Mouse (Mus musculus) cortical plate, adult 2 months (tissue): ENCODE measurements around the gene Nrxn3. TPM values are rescaled to one million over a fixed set of nuclear protein-coding genes. Genes with fewer than 3 reads are reported as not detected.
A peak's percentile ranks its signal among the peaks of the same experiment; 100 is the strongest.

Experiments used
- H3K27ac ChIP-seq: fragments of 200-500 bp; 2 replicates; pipeline ENCODE4 v1.5.1; 2012; ENCODE audit warnings: low read length, control low read depth, inconsistent platforms; ENCODE audit not compliant: insufficient read depth
- H3K4me1 ChIP-seq: fragments of 200-500 bp; 2 replicates; pipeline ENCODE4 v1.6.1; 2011; ENCODE audit warnings: low read length; ENCODE audit not compliant: control insufficient read depth, insufficient read depth
- H3K4me3 ChIP-seq: fragments of 200-500 bp; 2 replicates; pipeline ENCODE4 v1.5.1; 2011; ENCODE audit warnings: mild to moderate bottlenecking, low read length, control low read depth; ENCODE audit not compliant: insufficient read depth
- CTCF ChIP-seq: fragments of 200-500 bp; IDR thresholded peaks from 2 replicates; pipeline ENCODE4 v1.5.1; 2011; ENCODE audit warnings: mild to moderate bottlenecking, control low read depth, low read length; ENCODE audit not compliant: insufficient read depth; ENCODE audit errors: extremely low read depth
- POLR2A ChIP-seq: fragments of 200-500 bp; IDR thresholded peaks from 2 replicates; pipeline ENCODE4 v1.6.1; 2011; ENCODE audit warnings: mild to moderate bottlenecking, low read length, control low read depth; ENCODE audit not compliant: insufficient read depth; ENCODE audit errors: extremely low read depth
- polyA plus RNA-seq: library from polyadenylated mRNA; depleted of rRNA; stranded (reverse); fragments of >200 nt; gene quantifications from 2 replicates; pipeline ENCODE4 v1.2.3, GENCODE M21; 2012

Nrxn3 gene
- polyA plus RNA-seq, 1 experiment: 70.2 TPM

GRCm38 (mm10) chr12:88957431-88957830 is 234.8 kb downstream of the Nrxn3 start:
- Histone ChIP-seq H3K4me3 (no peak overlapping the region), H3K4me1 (peaks cover 2% of the 10 kb centered on the region), H3K27ac (no peak overlapping the region)
- no peak for TF ChIP-seq POLR2A
- TF ChIP-seq CTCF: no peak

- H3K27ac ChIP-seq: no peak overlapping the region
- no peak for TF ChIP-seq CTCF
- TF ChIP-seq POLR2A: no peak
- H3K4me3 ChIP-seq: no peak overlapping the region
- no peaks in the 10 kb centered on the region; the same call in 1 of the 2 replicates for H3K4me1 ChIP-seq
Measured at GRCm38 (mm10) chr12:88960817-88961216, 238.1 kb downstream of the Nrxn3 start.

- Histone ChIP-seq H3K4me1 (no peaks in the 10 kb centered on the region; the same call in 1 of the 2 replicates), H3K27ac (no peak overlapping the region), H3K4me3 (no peak overlapping the region)
- no peak for TF ChIP-seq CTCF
- no peak for TF ChIP-seq POLR2A
Measured at GRCm38 (mm10) chr12:88966329-88966728, 243.7 kb downstream of the Nrxn3 start.

GRCm38 (mm10) chr12:88976621-88977020 is 253.9 kb downstream of the Nrxn3 start:
- H3K4me3 ChIP-seq: no peak overlapping the region
- H3K4me1 ChIP-seq: no peaks in the 10 kb centered on the region
- TF ChIP-seq POLR2A (no peak), CTCF (no peak)
- no peak overlapping the region for H3K27ac ChIP-seq

- Histone ChIP-seq H3K4me3 (no peak overlapping the region), H3K4me1 (no peaks in the 10 kb centered on the region), H3K27ac (no peak overlapping the region)
- TF ChIP-seq CTCF: no peak
- TF ChIP-seq POLR2A: no peak
Measured at GRCm38 (mm10) chr12:88983688-88984330, 261.1 kb downstream of the Nrxn3 start.

DNA sequence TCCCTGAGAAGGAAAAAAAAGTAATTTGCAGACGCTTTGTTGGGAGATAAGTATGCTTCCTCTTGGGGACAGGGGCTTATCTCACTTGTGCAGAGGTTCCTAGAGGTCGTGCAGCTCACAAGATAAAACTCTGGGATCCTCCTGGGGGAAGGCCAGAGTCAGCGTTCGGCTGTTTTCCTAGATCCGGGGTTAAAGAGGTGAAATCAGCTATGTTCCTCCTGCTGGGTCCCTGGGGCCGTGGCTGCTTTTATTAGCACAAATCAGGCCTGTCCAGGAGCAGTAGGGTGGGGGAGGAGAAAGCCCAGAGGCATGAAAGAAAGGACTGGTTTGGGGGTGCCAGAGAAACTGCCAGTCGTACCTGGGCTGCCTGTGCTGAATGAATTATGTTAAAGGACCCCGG is 261.7 kb downstream of the Nrxn3 start:
- Histone ChIP-seq H3K4me1 (no peaks in the 10 kb centered on the region; the same call in 1 of the 2 replicates), H3K27ac (no peak overlapping the region), H3K4me3 (no peak overlapping the region)
- no peak for TF ChIP-seq POLR2A
- no peak for TF ChIP-seq CTCF

- Histone ChIP-seq H3K27ac (no peak overlapping the region), H3K4me3 (no peak overlapping the region), H3K4me1 (no peaks in the 10 kb centered on the region; the same call in 1 of the 2 replicates)
- TF ChIP-seq CTCF (no peak), POLR2A (no peak)
Measured at GRCm38 (mm10) chr12:88984804-88985203, 262.1 kb downstream of the Nrxn3 start.

DNA sequence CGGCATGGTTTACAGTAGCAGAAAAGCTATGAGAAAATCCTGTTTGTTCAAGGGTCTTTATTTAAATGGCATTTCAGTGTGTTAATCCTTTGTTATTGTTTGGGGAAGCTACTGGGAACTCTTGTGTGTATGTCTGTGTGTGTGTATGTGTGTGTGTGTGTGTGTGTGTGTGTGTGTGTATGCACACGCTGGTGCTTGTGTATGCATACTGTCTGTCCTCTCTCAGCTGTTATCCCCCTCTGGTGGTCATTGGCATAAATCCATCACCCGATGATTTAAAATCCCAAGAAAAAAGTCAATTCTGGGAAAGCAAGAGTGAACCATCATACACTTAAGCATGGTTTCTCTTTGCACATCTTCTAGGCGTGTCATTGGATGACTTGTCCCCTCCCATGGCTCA is 264.4 kb downstream of the Nrxn3 start:
- H3K27ac ChIP-seq: no peak overlapping the region
- H3K4me1 ChIP-seq: peaks cover 4% of the 10 kb centered on the region; the same call in 1 of the 2 replicates
- no peak overlapping the region for H3K4me3 ChIP-seq
- TF ChIP-seq POLR2A (no peak), CTCF (0 out of 2 replicates have a peak, but pooled peaks have one; percentile 17)

GRCm38 (mm10) chr12:88990753-88991152 is 268.1 kb downstream of the Nrxn3 start:
- Histone ChIP-seq H3K4me1 (peaks cover 4% of the 10 kb centered on the region; the same call in 1 of the 2 replicates), H3K4me3 (no peak overlapping the region), H3K27ac (0 out of 2 replicates have a peak overlapping the region, but pooled peaks have one; percentile 16)
- TF ChIP-seq CTCF (no peak), POLR2A (no peak)

GRCm38 (mm10) chr12:88992141-88992540 is 269.5 kb downstream of the Nrxn3 start:
- Histone ChIP-seq H3K27ac (no peak overlapping the region), H3K4me3 (no peak overlapping the region), H3K4me1 (peaks cover 6% of the 10 kb centered on the region; the same call in 1 of the 2 replicates)
- TF ChIP-seq POLR2A (no peak), CTCF (peak; percentile 63)
